Mouse (Mus musculus) lung, postnatal 0 days (tissue): Measurements from ENCODE around the gene Cmtr1.

ENCODE experiments used
- CTCF ChIP-seq: IDR thresholded peaks from 2 replicates; pipeline ENCODE4 v1.5.1; 2016; ENCODE audit warnings: antibody characterized with exemption, mild to moderate bottlenecking
- EP300 ChIP-seq: IDR thresholded peaks from 2 replicates; pipeline ENCODE4 v1.6.1; 2016; ENCODE audit warnings: antibody characterized with exemption, mild to moderate bottlenecking, control low read depth

DNA sequence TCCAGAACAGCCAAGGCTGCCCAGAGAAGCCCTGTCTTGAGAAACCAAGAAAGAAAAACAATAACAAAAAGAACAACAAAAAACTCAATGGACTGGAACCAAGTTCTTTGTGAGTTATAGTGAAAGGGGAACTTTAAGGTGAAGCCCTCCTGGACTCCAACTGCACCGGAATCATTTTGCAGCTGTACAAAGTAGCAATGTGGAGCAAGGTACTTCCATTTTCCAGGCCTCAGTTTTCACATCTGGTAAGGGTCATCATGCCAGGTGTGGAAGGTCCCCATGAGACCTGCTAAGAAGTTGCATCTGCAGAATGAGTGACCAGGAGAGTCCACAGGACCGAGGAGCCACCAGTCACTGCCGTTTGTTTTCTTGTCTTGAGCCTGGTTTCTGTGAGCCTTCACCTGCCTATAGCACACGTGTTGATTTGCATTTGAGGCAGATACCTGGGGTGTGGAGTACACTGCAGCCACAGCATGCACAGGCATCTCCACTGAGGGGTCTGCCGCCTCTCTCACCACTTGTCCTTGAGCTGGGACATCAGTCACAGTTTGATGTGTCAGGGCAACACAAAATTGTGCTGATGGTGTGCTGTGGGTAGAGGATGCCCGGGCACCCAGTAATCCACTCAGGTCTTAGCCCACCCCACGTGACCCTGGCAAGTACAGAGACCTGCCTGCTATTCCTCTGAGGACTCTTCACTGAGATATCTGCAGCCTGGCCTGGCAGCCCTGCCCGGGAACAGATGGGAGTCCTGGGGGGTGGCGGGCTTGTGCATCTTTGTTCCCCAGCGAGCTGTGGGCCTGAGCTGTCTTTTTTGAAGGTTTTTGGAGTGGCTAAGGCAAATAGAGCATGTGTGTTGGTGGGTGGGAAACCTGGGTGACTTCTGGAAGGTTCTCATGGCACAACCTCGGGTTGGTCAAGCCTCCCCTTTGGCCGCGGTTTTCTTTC is 59.5 kb downstream of the Cmtr1 start:
- TF ChIP-seq CTCF (no peak), EP300 (no peak)
